Mouse (Mus musculus): Measurements from ENCODE around the gene Tmem234.
A peak's percentile ranks its signal among the peaks of the same experiment; 100 is the strongest.
"Not testable (repeated sequence)": the region's sequence is repeated elsewhere in the genome, so short reads cannot be mapped to it uniquely, and the experiment has no call there.

Gene Tmem234

GRCm38 (mm10) chr4:129600233-129601158, at the start of gene Tmem234, which contains the start of gene Eif3i:
Tmem234 (plus strand) TSS chr4:129600668.
Eif3i (minus strand) TSS chr4:129600648.
- peak; percentile 61 for DNase-seq (ENCODE audit: low read depth, low spot score)

- DNase-seq (ENCODE audit: low read depth, low spot score): not testable (repeated sequence)
Observed at GRCm38 (mm10) chr4:129554512-129554911, 46.0 kb upstream of the Tmem234 start.

DNA sequence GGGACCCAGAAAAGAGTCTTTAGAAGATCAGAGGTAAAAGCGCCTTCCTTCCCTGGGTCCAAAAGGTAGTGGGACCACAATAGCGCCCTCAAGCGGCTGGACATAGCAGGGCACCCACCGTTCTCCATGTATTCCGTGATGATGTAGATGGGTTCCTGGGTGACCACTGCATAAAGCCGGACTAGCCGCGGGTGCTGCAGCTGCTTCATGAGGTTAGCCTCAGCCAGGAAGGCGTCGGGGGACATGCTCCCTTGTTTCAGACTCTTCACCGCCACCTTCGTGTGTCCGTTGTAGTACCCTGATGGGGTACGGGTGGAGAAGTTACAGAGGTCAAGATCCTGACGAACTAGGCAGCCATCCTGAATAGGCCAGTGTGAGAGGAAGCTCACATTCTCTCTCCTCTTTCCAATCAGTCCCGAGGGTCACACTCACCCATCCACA, 45.0 kb upstream of the Tmem234 start:
- no peak for DNase-seq (ENCODE audit: low read depth, low spot score)

- no peak for DNase-seq (ENCODE audit: low read depth, low spot score)
Observed at GRCm38 (mm10) chr4:129555862-129556531, 44.5 kb upstream of the Tmem234 start.

DNA sequence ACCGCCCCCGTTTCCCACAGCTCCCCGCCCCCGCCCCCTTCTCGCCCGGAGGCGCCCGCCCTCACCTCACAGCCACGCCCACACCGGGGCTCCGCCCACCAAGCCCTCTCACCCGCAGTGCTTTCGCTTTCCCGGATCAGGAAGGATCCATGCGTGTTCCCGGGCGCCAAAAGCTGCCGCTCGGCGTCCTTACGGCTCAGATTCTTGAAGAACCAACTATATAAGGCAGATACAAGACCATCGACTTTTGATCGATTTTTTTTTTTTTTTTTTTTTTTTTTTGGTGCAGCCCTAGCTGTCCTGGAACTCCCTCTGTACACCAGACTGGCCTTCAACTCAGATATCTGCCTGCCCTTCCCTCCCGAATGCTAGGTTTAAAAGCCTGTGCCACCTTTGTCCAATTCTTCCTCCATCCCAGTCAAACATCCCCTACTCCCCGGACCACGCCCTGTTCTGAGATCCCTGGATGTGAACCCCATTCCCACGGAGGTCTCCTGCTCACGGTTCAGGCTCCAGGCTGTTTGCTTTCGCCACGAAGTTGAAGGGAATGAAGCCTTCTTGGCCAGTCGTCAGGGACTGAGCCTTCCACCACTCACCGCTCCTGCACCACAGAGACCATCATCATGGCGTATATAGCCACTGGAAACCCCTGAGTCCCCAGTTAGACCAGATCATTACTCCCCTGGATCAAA, 43.8 kb upstream of the Tmem234 start:
- DNase-seq (ENCODE audit: low read depth, low spot score): peak; percentile 60

DNA sequence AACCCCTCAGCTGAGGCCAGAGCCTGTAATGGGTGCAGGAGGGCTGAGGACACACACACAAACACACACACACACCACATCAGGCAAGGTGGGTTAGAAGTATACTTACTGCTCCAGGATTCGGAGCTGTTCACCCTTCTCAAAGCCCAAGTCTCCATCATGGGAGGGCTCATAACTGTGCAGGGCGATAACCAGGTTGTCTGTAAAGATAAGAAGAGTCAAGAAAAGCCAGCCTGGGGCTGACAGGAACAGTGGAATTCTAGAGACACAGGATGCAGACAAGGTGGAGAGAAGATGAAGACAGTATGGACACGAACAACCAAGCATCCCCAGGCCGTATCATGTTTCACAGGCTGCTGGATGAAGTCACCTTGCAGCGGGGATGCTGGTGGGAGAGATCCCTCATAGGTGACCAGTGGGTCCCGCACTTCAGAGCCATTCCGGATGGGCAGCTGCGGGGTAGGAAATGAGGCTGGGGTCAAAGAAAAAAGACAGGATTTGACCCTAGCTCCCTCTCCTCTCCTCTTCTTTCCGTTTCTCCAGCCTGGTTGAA, 43.1 kb upstream of the Tmem234 start:
- DNase-seq (ENCODE audit: low read depth, low spot score): no peak

GRCm38 (mm10) chr4:129558321-129558955, 42.0 kb upstream of the Tmem234 start:
- no peak for DNase-seq (ENCODE audit: low read depth, low spot score)

GRCm38 (mm10) chr4:129561184-129561583, 39.3 kb upstream of the Tmem234 start:
- DNase-seq (ENCODE audit: low read depth, low spot score): no peak

GRCm38 (mm10) chr4:129563718-129564117, 36.8 kb upstream of the Tmem234 start:
- DNase-seq (ENCODE audit: low read depth, low spot score): no peak

- no peak for DNase-seq (ENCODE audit: low read depth, low spot score)
Observed at GRCm38 (mm10) chr4:129565139-129565538, 35.3 kb upstream of the Tmem234 start.

- no peak for DNase-seq (ENCODE audit: low read depth, low spot score)
Observed at GRCm38 (mm10) chr4:129568366-129568765, 32.1 kb upstream of the Tmem234 start.

DNA sequence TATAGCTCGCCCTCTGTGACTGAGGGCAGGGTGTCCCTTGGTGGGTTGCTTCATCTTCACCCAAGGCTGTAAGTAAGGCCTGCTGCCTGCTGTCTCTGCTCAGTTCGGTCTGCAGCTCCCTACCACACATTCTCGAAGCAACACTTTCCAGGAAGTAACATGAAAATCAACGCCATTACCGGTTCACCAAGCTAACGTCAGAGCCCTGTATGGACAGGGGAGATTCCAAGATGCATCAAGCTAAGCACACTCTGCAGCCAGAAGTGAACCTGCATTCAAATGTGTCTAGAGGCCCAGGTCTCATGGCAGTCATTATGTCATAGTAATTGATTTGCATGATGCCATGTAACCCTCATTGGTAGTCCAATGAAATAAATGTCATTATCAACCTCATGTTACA, 30.4 kb upstream of the Tmem234 start:
- no peak for DNase-seq (ENCODE audit: low read depth, low spot score)

DNA sequence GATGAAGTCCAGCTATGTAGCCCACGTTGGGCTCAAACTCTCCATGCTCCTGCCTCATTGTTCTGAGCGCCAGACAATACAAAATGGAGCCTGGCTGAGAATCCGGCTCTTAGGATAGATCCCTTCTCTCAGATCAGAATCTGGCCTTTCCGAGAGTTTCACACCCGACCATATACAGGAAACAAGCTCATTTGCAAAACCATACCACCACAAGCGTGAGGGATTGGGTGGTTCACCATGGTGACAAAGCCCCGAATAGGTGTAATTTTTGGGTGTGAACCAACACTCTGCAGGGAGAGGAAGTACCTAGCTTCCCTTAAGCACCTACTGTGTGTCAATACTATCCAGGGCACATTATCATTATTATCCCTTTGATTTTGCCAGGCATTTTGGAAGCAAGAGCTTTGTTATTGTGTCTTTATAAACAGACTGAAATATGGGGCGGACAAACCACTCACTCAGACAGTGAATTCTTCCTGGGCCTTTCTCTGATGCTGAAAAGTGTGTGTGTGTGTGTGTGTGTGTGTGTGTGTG, 28.9 kb upstream of the Tmem234 start:
- DNase-seq (ENCODE audit: low read depth, low spot score): no peak

DNA sequence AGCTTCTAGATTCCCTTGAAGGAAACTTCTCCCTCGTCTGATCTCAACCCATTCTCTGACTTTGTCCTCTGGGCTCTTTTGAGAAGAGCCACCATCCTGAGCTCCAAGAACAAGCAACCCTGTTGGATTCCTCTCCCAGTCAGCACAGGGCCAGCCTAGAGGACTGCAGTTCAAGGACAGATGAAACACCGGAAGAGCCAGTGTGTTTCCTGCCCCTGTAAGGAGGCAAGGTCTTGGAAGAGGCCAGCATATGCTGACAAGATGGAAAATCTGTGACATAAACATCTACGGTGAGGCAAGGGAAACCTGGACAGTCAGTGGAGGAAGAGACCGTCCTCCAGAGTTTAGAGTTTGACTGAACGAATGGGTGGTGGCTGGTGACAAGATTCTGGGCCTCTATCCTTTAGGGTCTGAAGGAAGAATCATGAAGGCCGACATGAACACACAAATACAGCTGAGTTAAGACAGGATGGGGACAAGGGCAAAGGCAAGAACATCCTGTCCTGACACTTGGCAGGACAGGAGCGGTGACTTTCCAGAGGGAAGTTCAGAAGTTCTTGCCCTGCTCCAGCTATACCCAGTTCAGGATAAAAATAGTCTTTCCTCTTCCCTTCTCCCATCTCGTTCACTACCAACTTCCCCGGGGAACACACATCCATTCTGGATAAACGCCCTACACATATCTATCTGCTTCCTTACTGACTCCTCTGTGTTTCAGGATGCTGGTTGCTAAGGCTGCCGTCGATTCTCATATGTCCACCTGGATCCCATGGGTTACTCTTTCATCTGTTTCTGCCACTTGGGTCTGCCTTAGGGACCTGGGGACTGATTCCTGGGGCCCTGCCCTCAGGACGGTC, 28.0 kb upstream of the Tmem234 start:
- no peak for DNase-seq (ENCODE audit: low read depth, low spot score)

DNA sequence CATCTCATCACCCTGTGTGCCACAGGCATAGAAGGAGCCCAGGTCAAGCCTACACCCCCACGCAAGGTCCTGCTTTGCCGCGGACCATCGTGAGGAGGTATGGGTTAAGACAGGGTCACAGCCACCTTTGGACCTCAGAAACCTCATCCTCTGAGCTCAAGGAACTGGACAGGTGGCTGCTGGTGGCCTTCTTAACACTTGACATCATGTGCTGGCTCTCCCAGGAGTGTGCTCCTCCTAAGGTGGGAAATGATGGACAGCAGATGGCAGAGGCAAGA, 27.4 kb upstream of the Tmem234 start:
- DNase-seq (ENCODE audit: low read depth, low spot score): no peak

DNA sequence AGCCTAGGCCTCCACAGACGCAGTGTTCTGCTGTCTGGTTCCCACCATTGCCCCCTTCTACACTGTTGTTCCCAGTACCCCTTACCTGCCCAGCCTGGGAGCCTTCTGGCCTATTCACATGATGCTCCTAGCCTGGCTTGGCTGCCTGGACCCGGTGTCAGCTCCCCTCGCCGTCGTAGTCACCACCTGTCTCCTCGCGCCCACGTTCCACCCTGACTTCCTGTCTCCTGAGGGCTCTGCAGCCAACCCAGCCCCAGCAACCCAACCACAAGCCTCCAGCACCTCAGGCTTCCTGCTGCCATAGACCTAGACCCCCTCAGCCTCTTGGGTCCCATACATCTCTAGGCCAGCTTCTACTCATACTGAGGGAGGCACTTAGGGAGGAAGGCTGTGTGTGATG, 27.0 kb upstream of the Tmem234 start, which contains the start of gene Lck:
Gene Lck (minus strand): TSS at position 212 of the 400 bp plus-strand sequence.
- no peak for DNase-seq (ENCODE audit: low read depth, low spot score)

DNA sequence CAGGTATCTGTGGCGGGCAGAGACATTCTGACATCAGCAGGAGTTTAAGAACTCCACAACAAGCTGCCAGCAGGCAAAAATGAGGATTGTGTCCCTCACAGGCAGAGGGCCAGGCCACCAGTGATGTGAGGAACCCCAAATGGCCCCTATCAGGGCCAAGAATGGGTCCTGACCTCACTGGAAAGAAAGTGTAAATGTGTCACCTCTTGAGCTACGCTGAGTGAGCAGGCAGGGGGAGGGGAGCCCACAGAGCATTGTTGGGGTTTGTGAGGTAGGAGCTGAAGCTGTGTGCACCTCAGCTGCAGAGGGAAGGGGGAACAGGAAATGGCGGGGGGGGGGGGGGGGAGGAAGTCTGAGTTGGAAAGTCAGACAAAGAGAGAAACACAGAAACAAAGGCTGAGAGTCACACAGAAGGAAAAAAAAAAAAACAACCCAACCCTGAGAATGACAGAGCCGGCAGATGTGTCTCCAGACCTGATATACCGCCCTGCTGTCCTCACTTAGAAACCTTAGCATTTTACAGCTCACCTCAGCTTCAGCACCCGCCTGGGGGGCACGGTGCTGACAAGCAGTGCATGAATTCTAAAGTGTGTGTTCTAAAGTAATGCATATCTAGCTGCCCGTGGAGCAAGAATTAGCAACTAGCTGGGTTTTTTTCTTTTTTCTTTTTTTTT, 25.2 kb upstream of the Tmem234 start:
- DNase-seq (ENCODE audit: low read depth, low spot score): no peak

GRCm38 (mm10) chr4:129576863-129577491, 23.5 kb upstream of the Tmem234 start:
- no peak for DNase-seq (ENCODE audit: low read depth, low spot score)

DNA sequence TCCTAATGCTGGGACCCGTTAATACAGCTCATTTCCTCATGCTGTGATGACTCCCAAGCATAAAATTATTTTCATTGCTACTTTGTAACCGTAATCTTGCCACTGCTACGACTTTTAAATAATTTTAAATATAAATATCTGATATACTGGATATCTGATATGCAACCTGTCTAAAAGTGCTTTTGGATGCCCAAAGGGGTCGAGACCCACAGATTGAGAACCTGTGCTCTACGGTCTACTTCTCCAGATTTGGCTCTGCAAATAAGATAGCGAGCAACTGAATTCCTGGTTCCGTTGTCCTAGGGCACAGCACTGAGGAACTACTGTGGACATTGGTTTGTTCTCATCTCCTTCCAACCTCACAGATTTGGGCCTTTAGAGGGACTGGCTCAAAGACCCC, 22.8 kb upstream of the Tmem234 start:
- DNase-seq (ENCODE audit: low read depth, low spot score): no peak
